Mouse (Mus musculus) embryonic fibroblast, embryonic 13.5 days (primary cell): ENCODE data around the gene Hmcn1.

Source experiments
- CTCF ChIP-seq: IDR thresholded peaks from 2 replicates; pipeline ENCODE4 v1.5.1; 2011; ENCODE audit warnings: mild to moderate bottlenecking, control low read depth, low read length, moderate library complexity, borderline replicate concordance; ENCODE audit not compliant: insufficient read depth
- POLR2A ChIP-seq: IDR thresholded peaks from 2 replicates; pipeline ENCODE4 v1.6.1; 2011; ENCODE audit warnings: low read depth, mild to moderate bottlenecking, control low read depth, low read length, moderate library complexity

- TF ChIP-seq POLR2A (no peak), CTCF (no peak)
Observed at GRCm38 (mm10) chr1:150775742-150776141, 217.5 kb downstream of the Hmcn1 start.
